Mouse (Mus musculus): ENCODE measurements around the gene Igdcc4.
A peak's percentile ranks its signal among the peaks of the same experiment; 100 is the strongest.

The Igdcc4 gene

GRCm38 (mm10) chr9:65111698-65112097 is 10.4 kb downstream of the Igdcc4 start:
- no peak for DNase-seq (ENCODE audit: low read depth)

GRCm38 (mm10) chr9:65113694-65114093 is 12.4 kb downstream of the Igdcc4 start:
- no peak for DNase-seq (ENCODE audit: low read depth)

- no peak for DNase-seq (ENCODE audit: low read depth)
These were observed 14.6 kb downstream of the Igdcc4 start for GRCm38 (mm10) chr9:65115891-65116290.

GRCm38 (mm10) chr9:65117516-65117915 is 16.2 kb downstream of the Igdcc4 start:
- no peak for DNase-seq (ENCODE audit: low read depth)

- peak; percentile 38 for DNase-seq (ENCODE audit: low read depth)
These were observed 19.6 kb downstream of the Igdcc4 start for GRCm38 (mm10) chr9:65120935-65121334.

GRCm38 (mm10) chr9:65122545-65122944 is 21.3 kb downstream of the Igdcc4 start:
- DNase-seq (ENCODE audit: low read depth): no peak

GRCm38 (mm10) chr9:65123552-65124168 is 22.4 kb downstream of the Igdcc4 start:
- no peak for DNase-seq (ENCODE audit: low read depth)

GRCm38 (mm10) chr9:65128123-65128815 is 27.0 kb downstream of the Igdcc4 start:
- DNase-seq (ENCODE audit: low read depth): peak; percentile 20

- DNase-seq (ENCODE audit: low read depth): no peak
These were observed 30.4 kb downstream of the Igdcc4 start for GRCm38 (mm10) chr9:65131717-65132116.

GRCm38 (mm10) chr9:65133739-65134138 is 32.5 kb downstream of the Igdcc4 start:
- peak; percentile 87 for DNase-seq (ENCODE audit: low read depth)

- no peak for DNase-seq (ENCODE audit: low read depth)
These were observed 33.8 kb downstream of the Igdcc4 start for GRCm38 (mm10) chr9:65135126-65135525.

- no peak for DNase-seq (ENCODE audit: low read depth)
These were observed 39.2 kb downstream of the Igdcc4 start for GRCm38 (mm10) chr9:65140491-65140890.

- DNase-seq (ENCODE audit: low read depth): no peak
These were observed 39.6 kb downstream of the Igdcc4 start, which contains the start of gene Igdcc3 for GRCm38 (mm10) chr9:65140936-65141305. Gene Igdcc3, plus strand, starts transcription at chr9:65141189.

- peak; percentile 26 for DNase-seq (ENCODE audit: low read depth)
These were observed 40.2 kb downstream of the Igdcc4 start for GRCm38 (mm10) chr9:65141306-65141975.

GRCm38 (mm10) chr9:65141976-65142318 is 40.7 kb downstream of the Igdcc4 start:
- DNase-seq (ENCODE audit: low read depth): no peak

GRCm38 (mm10) chr9:65142399-65142798 is 41.1 kb downstream of the Igdcc4 start:
- no peak for DNase-seq (ENCODE audit: low read depth)

- no peak for DNase-seq (ENCODE audit: low read depth)
These were observed 44.7 kb downstream of the Igdcc4 start for GRCm38 (mm10) chr9:65146001-65146400.

- no peak for DNase-seq (ENCODE audit: low read depth)
These were observed 47.2 kb downstream of the Igdcc4 start for GRCm38 (mm10) chr9:65148507-65148906.

- DNase-seq (ENCODE audit: low read depth): no peak
These were observed 51.5 kb downstream of the Igdcc4 start for GRCm38 (mm10) chr9:65152711-65153330.

- DNase-seq (ENCODE audit: low read depth): no peak
These were observed 52.0 kb downstream of the Igdcc4 start for GRCm38 (mm10) chr9:65153331-65153711.

GRCm38 (mm10) chr9:65154692-65155455 is 53.6 kb downstream of the Igdcc4 start:
- no peak for DNase-seq (ENCODE audit: low read depth)

GRCm38 (mm10) chr9:65156604-65157003 is 55.3 kb downstream of the Igdcc4 start:
- DNase-seq (ENCODE audit: low read depth): no peak

All from naive thymus-derived CD4-positive, alpha-beta T cell, adult 2 months (primary cell).